Mouse (Mus musculus) common myeloid progenitor, adult 5-6 weeks (primary cell): Measurements from ENCODE around the gene Ptgfr. TPM values are rescaled to one million over a fixed set of nuclear protein-coding genes. Genes with fewer than 3 reads are reported as not detected.
A peak's percentile ranks its signal among the peaks of the same experiment; 100 is the strongest.

Experiments
- ATAC-seq: replicated peaks from 2 replicates; pipeline ENCODE4 v1.8.0; 2016; ENCODE audit warnings: low read depth, mild to moderate bottlenecking, moderate TSS enrichment, inconsistent platforms; ENCODE audit not compliant: poor library complexity, severe bottlenecking
- total RNA-seq: library from RNA; stranded (forward); fragments of 200-1000, 187-1606 nt; gene quantifications from 2 replicates; pipeline ENCODE4 v1.2.3, GENCODE M21; 2017

Ptgfr gene
- total RNA-seq, result 0.14 TPM in 1 of 2 replicates, not detected in the other

DNA sequence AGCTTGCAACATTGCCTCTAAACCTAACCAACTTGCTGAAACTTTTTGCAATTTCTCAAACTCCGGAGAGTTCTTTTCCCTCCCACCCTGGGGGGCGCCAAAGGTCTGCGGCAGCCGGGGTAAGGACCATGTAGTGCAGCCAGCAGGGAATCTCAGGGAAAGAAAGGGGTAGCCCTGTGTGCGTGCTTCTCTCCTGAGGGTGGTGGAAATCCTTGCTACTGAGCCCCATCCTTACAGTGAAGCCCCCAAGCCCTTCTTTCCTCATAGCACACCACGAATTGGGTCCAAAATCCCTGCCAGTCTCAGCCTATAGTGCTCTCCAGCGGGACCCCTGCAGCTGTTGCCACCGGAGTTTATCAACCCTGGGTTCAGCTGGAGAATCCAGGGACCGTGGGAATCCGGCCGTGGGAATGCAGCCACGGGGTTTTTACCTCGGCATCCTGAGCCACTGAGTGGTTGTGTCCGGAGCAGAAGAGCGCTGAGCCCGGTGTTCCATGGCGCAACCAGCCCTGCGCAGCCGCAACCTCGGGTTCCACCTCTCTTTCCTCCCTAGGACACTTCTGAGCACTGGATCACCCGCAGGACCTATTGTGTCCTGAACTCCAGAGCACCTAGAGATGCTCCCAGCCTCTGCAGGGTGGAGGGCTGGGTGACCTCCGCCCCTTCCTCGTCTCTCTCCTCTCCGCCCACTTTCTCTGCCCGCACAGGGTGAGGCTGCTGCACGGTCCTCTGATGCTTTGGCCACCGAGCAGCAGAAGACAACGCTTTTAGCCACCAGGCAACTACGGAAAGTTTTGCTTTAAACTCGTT, at the start of gene Ptgfr:
Gene Ptgfr, minus strand, starts transcription at position 760 of the 810 bp plus-strand sequence.
- peak; percentile 26; the same call in 1 of the 2 replicates for ATAC-seq

GRCm38 (mm10) chr3:151883881-151884280, 46.5 kb upstream of the Ptgfr start:
- no peak for ATAC-seq

DNA sequence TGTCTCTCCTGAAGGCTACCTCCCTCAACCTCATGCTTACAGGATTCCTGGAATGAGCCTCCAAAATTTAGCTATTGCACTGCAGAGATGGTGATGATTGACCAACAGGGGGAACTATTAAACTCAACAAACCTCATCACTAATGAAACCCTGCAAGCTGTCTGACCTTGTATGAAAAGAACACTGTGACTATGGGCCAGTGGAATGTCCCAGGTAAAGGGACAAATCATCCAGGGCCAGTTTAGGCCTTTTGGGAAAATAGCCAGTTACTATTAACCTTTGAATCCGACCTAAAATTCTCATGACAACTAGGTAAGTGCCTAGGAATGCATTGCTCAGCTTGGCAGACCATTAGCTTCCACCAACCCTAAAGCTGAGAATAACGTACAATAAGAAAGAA, 42.6 kb upstream of the Ptgfr start:
- ATAC-seq, result no peak

DNA sequence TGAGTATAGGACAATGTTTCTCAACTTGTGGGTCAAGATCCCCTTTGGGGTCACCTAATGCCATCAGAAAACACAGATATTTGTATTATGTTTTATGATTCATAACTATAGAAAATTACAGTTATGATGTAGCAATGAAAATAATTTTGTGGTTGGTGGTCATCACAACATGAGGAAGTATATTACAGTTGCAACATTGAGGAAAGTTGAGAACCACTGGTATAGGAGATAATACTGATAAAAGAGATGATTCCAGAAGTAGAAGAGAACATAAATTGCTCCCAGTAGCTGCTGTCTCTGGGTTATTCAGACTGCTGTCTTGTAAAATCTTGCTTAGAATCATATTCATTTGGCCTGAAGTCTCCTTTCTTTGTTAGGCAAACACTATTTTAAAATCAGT, 31.5 kb upstream of the Ptgfr start:
- ATAC-seq, result peak; percentile 69

DNA sequence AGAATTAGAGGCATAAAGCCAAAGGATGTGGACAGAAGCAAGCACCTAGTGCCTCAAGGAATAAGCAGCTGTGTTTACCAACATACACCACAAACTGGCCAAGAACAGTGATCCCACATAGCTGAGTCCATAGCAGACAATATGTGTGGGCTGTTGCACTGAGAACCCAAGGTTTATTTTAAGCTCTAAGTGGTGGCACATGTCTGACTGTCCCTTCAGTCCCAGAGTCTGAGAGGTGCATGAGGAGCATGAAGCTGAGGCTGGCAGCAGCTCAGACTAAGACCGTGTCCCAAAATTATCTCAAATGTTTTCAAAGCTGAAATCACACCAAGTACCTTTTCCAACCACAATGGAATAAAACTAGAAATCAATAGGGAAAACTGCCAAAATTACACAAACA, 13.9 kb upstream of the Ptgfr start:
- ATAC-seq, result no peak

DNA sequence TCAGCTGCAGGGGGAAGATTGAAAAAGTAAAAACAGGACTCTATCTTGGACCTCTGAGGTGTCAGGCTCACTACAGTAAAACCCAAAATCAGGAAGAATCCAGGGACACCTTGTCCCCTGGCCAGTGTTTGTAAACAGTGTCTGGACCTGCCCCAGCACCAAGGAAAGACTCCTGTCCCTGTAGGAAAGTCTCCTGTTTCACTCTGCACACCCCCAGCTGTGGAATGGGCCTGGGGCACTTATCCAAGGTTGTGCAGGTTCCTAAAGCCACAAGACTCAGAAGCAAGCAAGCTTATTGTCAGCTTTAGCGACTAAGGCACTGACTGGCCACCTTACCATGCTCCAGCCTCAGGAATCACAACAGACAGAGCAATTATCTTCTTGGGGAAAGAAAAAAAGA, 13.2 kb upstream of the Ptgfr start:
- no peak for ATAC-seq

DNA sequence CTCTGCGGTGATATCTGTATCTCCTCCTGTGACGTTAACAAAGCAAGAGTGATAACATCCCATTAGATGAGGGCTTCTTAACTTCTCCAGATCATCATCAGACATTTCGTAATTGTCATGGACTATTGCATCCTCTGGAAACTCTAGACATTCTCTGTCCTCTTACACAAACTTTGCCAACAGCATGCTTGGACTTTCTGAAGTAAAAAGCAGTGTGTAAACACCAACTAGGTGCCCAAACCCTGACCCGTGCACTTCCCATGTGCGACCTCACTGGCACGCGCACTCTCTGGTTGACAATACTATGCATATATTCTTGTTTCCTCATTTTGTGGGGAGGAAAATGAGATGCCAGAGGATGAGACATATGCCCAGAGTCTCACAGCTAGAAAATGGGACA, 8.9 kb upstream of the Ptgfr start:
- ATAC-seq, result no peak

DNA sequence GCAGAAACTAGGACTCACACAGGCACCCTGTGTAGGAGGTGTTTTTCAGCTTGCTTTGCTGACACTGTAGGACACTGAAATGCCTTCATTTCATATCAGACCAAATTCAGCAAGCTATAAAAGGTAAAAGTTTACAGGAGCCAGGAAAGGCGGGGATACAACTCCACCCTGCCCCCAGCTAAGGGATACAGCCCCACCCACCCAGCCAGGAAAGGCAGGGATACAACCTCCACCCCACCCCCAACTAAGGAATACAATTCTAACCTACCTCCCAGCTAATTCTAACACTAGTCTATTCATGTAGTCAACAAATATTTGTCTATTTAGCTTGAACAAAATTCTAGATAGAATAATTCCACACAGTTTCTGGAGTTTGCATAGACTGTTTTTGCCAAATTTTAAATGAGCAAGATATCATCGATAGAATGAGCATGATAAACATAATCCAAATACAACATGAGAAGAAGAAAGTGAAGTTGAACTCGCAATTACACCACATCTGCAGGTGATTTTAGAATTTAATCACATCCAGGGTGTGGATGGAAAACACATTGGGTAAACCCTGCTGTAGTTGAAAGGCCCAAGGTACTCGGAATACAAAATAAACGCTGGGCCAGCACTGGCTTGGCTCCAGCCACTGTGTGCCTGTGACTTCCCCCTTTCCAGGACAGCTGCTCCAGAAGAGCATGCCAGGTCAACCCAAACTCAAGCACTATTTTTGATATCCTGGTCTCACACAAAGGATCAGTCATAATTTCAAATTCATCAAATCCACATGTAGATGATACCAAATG, 7.1 kb upstream of the Ptgfr start:
- ATAC-seq, result no peak

DNA sequence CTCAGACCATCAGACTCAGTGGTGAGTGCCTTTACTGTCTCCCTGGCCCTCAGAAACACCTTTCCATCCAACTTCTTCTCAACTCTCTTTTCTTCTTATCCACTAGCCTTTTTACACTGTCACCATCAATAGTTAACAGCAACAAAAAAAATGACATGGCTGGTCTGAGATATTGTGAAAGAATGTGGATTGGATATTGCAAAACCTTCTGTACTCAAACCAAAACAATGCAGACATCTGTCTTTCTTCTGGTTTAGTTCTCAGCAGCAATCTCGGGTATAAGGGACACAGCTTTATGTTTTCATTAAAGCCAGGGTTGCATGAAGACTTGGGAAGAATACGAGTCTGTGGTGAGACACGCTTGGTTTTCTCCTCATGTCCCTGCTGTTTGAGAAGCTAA, 3.3 kb upstream of the Ptgfr start:
- ATAC-seq, result 0 out of 2 replicates have a peak, but pooled peaks have one; percentile 6

DNA sequence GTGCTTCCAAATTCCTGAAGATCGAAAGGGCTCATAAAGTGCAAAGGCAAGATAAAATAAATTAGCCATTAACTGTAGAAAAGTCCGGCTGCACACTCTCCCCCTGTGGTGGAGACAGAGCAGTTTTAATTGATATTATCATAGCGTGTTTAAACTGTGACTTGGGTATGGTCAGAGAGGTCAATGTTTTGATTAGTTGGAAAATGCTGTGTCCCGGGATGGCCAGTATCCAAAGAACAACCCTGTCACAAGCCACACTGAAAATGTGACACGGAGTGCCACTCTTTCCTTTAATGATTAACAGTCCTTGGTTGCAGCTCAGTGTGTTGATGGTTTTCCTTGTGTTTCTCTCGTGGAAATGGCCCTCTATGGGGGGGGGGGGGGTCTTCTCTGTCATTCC, 942 bp upstream of the Ptgfr start:
- no peak for ATAC-seq

DNA sequence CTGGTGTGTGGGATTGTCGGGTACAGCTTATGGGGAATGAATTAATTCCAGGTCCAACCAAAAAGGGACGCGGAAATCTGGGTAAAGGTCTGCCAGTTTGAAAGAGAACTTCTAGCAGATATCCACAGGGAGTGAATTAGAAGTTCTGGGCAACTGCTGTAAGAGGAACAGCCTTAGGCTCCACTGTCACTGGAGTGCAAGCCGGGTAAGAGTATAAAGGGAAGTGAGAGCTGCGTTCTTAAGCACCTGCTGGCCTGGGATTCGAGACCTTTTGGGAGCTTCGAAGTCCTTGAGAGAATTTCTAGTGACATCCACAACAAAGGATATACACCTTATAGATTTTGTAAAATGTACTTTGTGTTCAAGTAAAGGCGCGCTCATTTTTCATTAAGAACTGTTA, 319 bp upstream of the Ptgfr start:
- ATAC-seq, result peak; percentile 55; the same call in 1 of the 2 replicates

- ATAC-seq, result no peak
These were observed 979 bp downstream of the Ptgfr start for GRCm38 (mm10) chr3:151836451-151836850.

GRCm38 (mm10) chr3:151835831-151836230, 1.6 kb downstream of the Ptgfr start:
- ATAC-seq, result no peak

DNA sequence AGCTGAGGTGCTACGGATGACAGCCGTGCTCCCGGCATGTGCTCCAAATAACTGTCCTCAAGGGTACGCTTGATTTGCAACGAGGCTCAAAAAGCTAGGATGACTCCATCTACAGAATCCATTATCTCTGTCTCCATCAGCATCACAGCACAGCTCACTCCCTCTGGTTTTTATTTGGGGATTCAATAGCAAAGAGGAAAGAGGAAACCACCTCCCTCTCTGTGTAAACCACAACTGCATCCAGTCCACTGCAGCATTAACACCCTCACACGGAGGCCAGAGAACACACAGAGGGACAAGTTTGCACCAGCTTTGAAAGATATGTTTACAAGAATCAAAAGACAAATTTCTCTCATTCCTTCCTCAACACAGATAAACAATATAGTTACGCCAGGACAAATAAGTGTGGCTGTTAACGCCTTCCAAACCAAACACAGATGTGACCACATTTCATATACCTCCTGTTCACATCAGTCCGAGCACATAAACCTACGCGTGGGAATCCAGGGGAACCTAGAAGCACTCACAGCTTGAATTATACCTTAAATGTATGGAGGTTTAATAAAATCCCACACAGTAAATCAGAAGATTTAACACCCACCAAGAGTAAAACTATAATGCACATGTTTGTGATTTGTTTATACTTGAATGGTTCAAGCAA, 9.3 kb downstream of the Ptgfr start:
- ATAC-seq, result no peak

DNA sequence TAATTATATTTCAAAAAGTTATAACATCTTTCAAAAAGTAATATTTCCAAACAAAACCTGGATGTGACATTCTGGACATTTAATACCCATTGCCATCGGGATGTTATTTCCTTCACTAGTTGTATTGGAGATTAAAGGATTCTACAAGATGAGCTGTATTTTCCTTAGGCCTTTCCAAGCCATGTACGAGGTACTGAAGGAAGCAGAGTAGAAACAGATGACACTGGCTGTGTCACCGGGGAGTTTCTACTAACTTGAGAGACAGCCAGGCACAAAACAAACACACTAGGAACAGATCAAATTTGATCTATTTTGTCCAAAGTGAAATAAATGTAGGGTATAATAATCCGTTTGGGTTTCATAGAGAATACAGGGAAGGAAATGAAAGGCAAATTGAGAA, 17.6 kb downstream of the Ptgfr start:
- no peak for ATAC-seq

DNA sequence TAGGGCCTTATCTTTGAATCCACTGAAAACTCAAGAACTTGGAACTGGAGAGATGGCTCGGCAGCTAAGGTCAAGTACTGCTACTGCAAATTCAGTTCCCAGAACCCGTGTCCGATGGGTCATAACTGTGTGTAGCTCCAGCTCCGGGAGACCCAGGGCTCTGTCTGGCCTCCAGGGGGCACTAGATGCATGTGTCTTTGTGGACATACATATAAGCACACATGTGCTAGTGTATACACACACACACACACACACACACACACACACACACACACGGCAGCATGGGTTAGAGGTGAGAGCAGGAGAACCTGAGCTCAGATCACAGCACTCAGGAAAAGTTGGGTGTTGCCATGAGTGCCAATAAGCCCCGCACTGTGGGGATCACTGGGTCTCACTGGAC, 19.2 kb downstream of the Ptgfr start:
- ATAC-seq, result peak; percentile 79

- no peak for ATAC-seq
These were observed 28.8 kb downstream of the Ptgfr start for GRCm38 (mm10) chr3:151808613-151809012.

GRCm38 (mm10) chr3:151788622-151789021, 48.8 kb downstream of the Ptgfr start:
- ATAC-seq, result no peak

GRCm38 (mm10) chr3:151775089-151775488, 62.3 kb downstream of the Ptgfr start:
- peak; percentile 59 for ATAC-seq

- peak; percentile 100 for ATAC-seq
These were observed 66.4 kb downstream of the Ptgfr start for GRCm38 (mm10) chr3:151771074-151771473.

DNA sequence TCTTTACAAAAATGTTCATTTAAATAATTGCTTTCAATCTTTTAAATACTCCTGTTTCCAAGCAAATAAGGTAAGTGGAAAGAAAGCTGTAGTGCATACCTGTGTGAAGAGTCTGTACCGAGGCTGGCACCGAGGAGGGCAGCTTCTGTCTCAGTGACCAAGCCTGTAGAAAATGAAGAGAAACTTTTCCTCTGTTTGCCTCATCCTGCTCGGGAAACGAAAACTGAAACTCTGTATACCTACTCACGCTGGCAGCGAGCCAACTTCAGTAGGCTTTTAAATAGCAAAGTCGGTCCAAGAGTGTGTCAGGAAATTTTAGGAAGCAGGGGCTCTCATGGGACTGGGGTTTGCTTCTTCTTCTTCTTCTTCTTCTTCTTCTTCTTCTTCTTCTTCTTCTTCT, 87.7 kb downstream of the Ptgfr start, which contains the start of gene Ifi44:
Gene Ifi44, minus strand, starts transcription at position 224 of the 400 bp plus-strand sequence.
- peak; percentile 45 for ATAC-seq
